Mouse (Mus musculus) hematopoietic stem cell, adult 5-6 weeks (primary cell): ENCODE measurements around the gene Tmem38b. TPM values are rescaled to one million over a fixed set of nuclear protein-coding genes. Genes with fewer than 3 reads are reported as not detected.

Source experiments
- ATAC-seq, 2 experiments: fragments of 125-278 bp in 1 of 2; replicated peaks in 1 of 2; 2 replicates each; pipeline ENCODE4 v1.8.0; 2016 to 2017; ENCODE audit warnings: inconsistent platforms in 2 of 2, mild to moderate bottlenecking in 2 of 2, moderate number of reproducible peaks in 2 of 2, low read depth in 1 of 2, moderate TSS enrichment in 1 of 2; ENCODE audit not compliant: low FRiP score in 2 of 2, poor library complexity in 2 of 2, severe bottlenecking in 2 of 2, insufficient read depth in 1 of 2, low TSS enrichment in 1 of 2
- total RNA-seq: library from RNA; stranded (forward); fragments of 172-1452, 232-1000 nt; gene quantifications from 2 replicates; pipeline ENCODE4 v1.2.3, GENCODE M21; 2017

The Tmem38b gene
- total RNA-seq, 1 experiment from 2014 or later, result 2.0 TPM

- ATAC-seq, result no peak
These were observed 1.0 kb upstream of the Tmem38b start for GRCm38 (mm10) chr4:53824831-53825230.

- peak in 1 of 2 experiments; percentile 18; a peak in 1 of 4 replicates for ATAC-seq
These were observed 900 bp downstream of the Tmem38b start for GRCm38 (mm10) chr4:53826641-53827248.

GRCm38 (mm10) chr4:53827869-53828268, 2.0 kb downstream of the Tmem38b start:
- no peak for ATAC-seq

- ATAC-seq, result no peak
These were observed 3.1 kb downstream of the Tmem38b start for GRCm38 (mm10) chr4:53828914-53829313.

GRCm38 (mm10) chr4:53830016-53830415, 4.2 kb downstream of the Tmem38b start:
- no peak for ATAC-seq

- no peak for ATAC-seq
These were observed 4.7 kb downstream of the Tmem38b start for GRCm38 (mm10) chr4:53830579-53830978.

GRCm38 (mm10) chr4:53832321-53832720, 6.5 kb downstream of the Tmem38b start:
- ATAC-seq, result peak in 1 of 2 experiments; percentile 64; a peak in 2 of 4 replicates

GRCm38 (mm10) chr4:53836978-53837377, 11.1 kb downstream of the Tmem38b start:
- no peak for ATAC-seq

GRCm38 (mm10) chr4:53840158-53840870, 14.5 kb downstream of the Tmem38b start:
- ATAC-seq, result no peak

- ATAC-seq, result no peak
These were observed 17.7 kb downstream of the Tmem38b start for GRCm38 (mm10) chr4:53843553-53843952.

- peak; percentile 72 to 76; a peak in 3 of 4 replicates for ATAC-seq
These were observed 19.2 kb downstream of the Tmem38b start for GRCm38 (mm10) chr4:53844835-53845619.

- no peak for ATAC-seq
These were observed 19.8 kb downstream of the Tmem38b start for GRCm38 (mm10) chr4:53845656-53846055.

- no peak for ATAC-seq
These were observed 20.5 kb downstream of the Tmem38b start for GRCm38 (mm10) chr4:53846326-53846725.

GRCm38 (mm10) chr4:53847541-53847940, 21.7 kb downstream of the Tmem38b start:
- ATAC-seq, result no peak

- no peak for ATAC-seq
These were observed 22.5 kb downstream of the Tmem38b start for GRCm38 (mm10) chr4:53848308-53848707.

GRCm38 (mm10) chr4:53848816-53849215, 23.0 kb downstream of the Tmem38b start:
- no peak for ATAC-seq

GRCm38 (mm10) chr4:53849804-53850203, 24.0 kb downstream of the Tmem38b start:
- ATAC-seq, result no peak

GRCm38 (mm10) chr4:53853333-53853732, 27.5 kb downstream of the Tmem38b start:
- ATAC-seq, result no peak
